Mouse (Mus musculus) cerebellum, adult 2 months (tissue): ENCODE results near the gene Nr2f6.

ENCODE experiments used
- CTCF ChIP-seq: fragments of 200-500 bp; IDR thresholded peaks from 2 replicates; pipeline ENCODE4 v1.5.1; 2011; ENCODE audit warnings: low read depth, mild to moderate bottlenecking, control low read depth, low read length, moderate library complexity, borderline replicate concordance; ENCODE audit not compliant: insufficient read depth
- POLR2A ChIP-seq: fragments of 200-500 bp; IDR thresholded peaks from 2 replicates; pipeline ENCODE4 v1.6.1; 2011; ENCODE audit warnings: low read length, control low read depth, borderline replicate concordance; ENCODE audit not compliant: insufficient read depth

DNA sequence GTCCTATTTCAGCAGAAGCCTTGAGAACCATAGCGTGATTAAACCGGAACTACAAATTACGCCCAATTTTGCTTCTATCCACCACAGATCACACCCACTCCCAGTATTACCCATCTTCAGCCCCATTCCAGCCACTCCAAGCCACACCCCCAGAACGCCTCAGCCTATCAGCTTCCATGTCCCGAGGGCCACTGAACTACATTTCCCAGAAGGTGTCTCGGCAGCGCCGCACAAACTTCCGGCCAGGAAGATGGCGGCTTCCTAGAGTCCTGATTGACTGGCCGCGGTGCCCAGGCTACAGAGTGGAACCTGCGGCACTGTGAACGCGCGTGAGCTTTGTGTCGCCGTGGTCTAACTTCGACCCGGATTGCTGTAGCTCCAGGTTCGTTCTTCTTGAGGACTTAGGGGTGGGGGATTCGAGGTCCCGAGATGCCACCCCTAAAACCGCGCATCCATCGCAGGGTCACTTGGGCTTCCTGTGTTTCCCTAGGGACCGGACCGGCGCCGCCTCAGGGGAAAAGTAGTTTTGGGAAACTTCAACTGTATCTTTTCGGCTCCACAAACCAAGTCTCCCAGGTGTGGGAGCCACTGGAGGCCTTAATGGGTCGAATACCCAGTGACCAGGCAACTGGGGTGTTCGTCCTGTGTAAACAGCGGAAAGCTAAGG, 15.0 kb upstream of the Nr2f6 start, which contains the start of gene Babam1:
- no peak for TF ChIP-seq CTCF
- TF ChIP-seq POLR2A: peak; percentile 81; the same call in 1 of the 2 replicates
